Mouse (Mus musculus) gastrocnemius, postnatal 14 days (tissue): ENCODE data around the gene Gm10375. TPM values are rescaled to one million over a fixed set of nuclear protein-coding genes. Genes with fewer than 3 reads are reported as not detected.
"Not testable (repeated sequence)": the region's sequence is repeated elsewhere in the genome, so short reads cannot be mapped to it uniquely, and the experiment has no call there.

Source experiments
- DNase-seq: peaks from one replicate; pipeline ENCODE4 v3.0.0; 2021; ENCODE audit warnings: mixed read lengths
- intact Hi-C: fragments of 180-260 bp; cut with DNase I; formaldehyde crosslinking; loops from one replicate; pipeline ENCODE4 v1.15.1; 2025; ENCODE audit warnings: low total_unique reads
- long read RNA-seq, 2 experiments: library from polyadenylated mRNA; stranded (forward); transcript quantifications; one replicate each; pipeline ENCODE4 v2.0.0; 2021
- total RNA-seq, 2 experiments: library from RNA; stranded (reverse); gene quantifications; 2 replicates each; pipeline ENCODE4 v1.2.3; 2021

The Gm10375 gene
- total RNA-seq = not detected
- long read RNA-seq, experiment 1 = 0 reads
- long read RNA-seq, experiment 2 = 0 reads

DNA sequence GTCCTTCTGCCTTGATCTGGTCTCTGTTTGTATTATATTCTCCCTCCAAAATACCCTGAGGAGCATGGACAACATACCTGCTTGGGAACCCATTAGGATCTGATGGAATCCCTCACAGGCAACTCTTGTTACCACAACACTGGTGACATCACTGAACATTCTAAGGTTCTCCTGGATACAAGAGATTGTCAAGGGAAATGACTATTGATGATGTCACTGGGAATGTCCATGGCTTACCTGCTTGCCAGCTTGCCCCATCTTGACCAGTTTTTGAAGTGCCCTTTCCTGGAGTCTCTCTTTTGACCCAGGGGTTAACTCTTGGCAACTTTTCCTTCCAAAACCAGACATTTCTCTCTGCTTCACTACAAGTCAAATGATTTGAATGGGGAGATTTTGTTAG is at the start of gene Gm10375:
Gm10375 (minus strand) TSS at position 101 of the 400 bp plus-strand sequence.
- intact Hi-C loops, DNase-seq: not testable (repeated sequence)

DNA sequence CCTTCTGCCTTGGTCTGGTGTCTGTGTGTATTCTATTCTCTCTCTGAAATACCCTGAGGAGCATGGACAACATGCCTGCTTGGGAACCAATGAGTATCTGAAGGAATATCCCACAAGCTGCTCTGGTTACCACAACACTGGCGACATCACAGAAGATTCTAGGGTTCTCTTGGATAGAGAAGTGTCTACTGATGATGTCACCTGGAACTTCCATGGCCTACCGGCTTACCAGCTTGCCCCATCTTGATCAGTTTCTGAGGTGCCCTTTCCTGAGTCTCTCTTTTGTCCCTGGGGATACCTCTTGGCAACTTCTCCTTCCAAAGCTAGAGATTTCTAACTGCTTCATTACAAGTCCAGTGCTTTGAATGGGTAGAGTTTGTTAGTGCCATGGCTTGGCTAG is 28.8 kb downstream of the Gm10375 start, which contains the start of gene Gm17654:
Gm17654 (minus strand) TSS at position 101 of the 400 bp plus-strand sequence.
- intact Hi-C loops, DNase-seq: not testable (repeated sequence)

DNA sequence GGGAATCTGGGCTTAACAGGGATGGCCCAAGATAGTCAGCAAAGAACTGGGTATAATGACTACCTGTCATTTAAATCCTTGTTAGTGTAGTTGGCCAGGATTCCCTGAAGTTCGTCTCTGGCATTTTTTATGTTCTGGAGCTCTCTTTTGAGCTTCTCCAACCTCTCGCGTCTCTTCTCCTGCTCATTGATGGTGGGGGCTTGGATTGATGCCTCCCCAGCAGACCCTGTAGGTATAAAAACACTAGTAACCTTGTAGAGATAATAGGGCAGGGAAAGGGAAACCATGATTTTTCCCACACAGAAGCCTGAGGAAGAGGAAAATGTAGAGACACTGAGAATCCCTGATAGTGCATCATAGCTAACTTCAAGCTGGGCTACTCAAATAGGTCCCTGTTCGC is 29.8 kb downstream of the Gm10375 start:
- DNase-seq, intact Hi-C loops: not testable (repeated sequence)

Other genes starting within 250 kb of the Gm10375 start
- not detected for gene Gm8138, start 191.7 kb downstream of the Gm10375 start, total RNA-seq
- gene Gm5799, start 64.4 kb downstream of the Gm10375 start, total RNA-seq = not detected
- gene Gm17654, start 28.9 kb downstream of the Gm10375 start, total RNA-seq = not detected
- gene Gm8165, start 69.2 kb upstream of the Gm10375 start, total RNA-seq = not detected
- under 1 TPM; 0.24 to 0.25 TPM for gene Gm7324, start 89.8 kb upstream of the Gm10375 start, total RNA-seq
- gene Gm16506, start 119.5 kb upstream of the Gm10375 start, total RNA-seq = not detected
- gene Gm6526, start 139.9 kb upstream of the Gm10375 start, total RNA-seq = not detected
- gene Gm8180, start 176.7 kb upstream of the Gm10375 start, total RNA-seq = not detected